Mouse (Mus musculus) liver, postnatal 0 days (tissue): Measurements from ENCODE around the gene Mgat4b. TPM values are rescaled to one million over a fixed set of nuclear protein-coding genes. Genes with fewer than 3 reads are reported as not detected.

Experiments used
- ATAC-seq: fragments of 200-750 bp; cut with Nextera tagmentation; 2 replicates; pipeline ENCODE4 v1.8.0; 2017; ENCODE audit warnings: mild to moderate bottlenecking, moderate library complexity
- DNase-seq: peaks from one replicate; pipeline ENCODE4 v3.0.0-alpha.2; 2016
- H3K27ac ChIP-seq: fragments of 300-500 bp; sonication (generic); 2 replicates; pipeline ENCODE4 v1.5.1; 2014; ENCODE audit warnings: antibody characterized with exemption, moderate library complexity, mild to moderate bottlenecking, low read depth
- H3K27me3 ChIP-seq: fragments of 300-500 bp; sonication (generic); 2 replicates; pipeline ENCODE4 v1.6.1; 2014; ENCODE audit warnings: low read length, control low read depth, mixed read lengths; ENCODE audit not compliant: insufficient read depth
- H3K36me3 ChIP-seq: fragments of 300-500 bp; sonication (generic); replicated peaks from 2 replicates; pipeline ENCODE4 v1.6.1; 2014; ENCODE audit warnings: mild to moderate bottlenecking, control low read depth, low read length, moderate library complexity, mixed read lengths; ENCODE audit not compliant: insufficient read depth
- H3K4me1 ChIP-seq: fragments of 300-500 bp; sonication (generic); 2 replicates; pipeline ENCODE4 v1.6.1; 2014; ENCODE audit warnings: antibody characterized with exemption, mild to moderate bottlenecking, control low read depth; ENCODE audit not compliant: insufficient read depth
- H3K4me2 ChIP-seq: fragments of 300-500 bp; sonication (generic); 2 replicates; pipeline ENCODE4 v1.6.1; 2014; ENCODE audit warnings: low read depth, mild to moderate bottlenecking, low read length, moderate library complexity, mixed read lengths
- H3K4me3 ChIP-seq: fragments of 300-500 bp; sonication (generic); 2 replicates; pipeline ENCODE4 v1.5.1; 2014; ENCODE audit warnings: low read depth, low read length
- H3K9ac ChIP-seq: fragments of 300-500 bp; sonication (generic); replicated peaks from 2 replicates; pipeline ENCODE4 v1.6.1; 2014; ENCODE audit warnings: mild to moderate bottlenecking, moderate library complexity
- H3K9me3 ChIP-seq: fragments of 300-500 bp; sonication (generic); 2 replicates; pipeline ENCODE4 v1.6.1; 2016; ENCODE audit warnings: mild to moderate bottlenecking, control low read depth, low read length, mixed read lengths
- CTCF ChIP-seq: sonication (generic); IDR thresholded peaks from 2 replicates; pipeline ENCODE4 v1.5.1; 2016; ENCODE audit warnings: antibody characterized with exemption, low read depth
- EP300 ChIP-seq: IDR thresholded peaks from 2 replicates; pipeline ENCODE4 v1.6.1; 2016; ENCODE audit warnings: antibody characterized with exemption, low read depth, mild to moderate bottlenecking
- WGBS: fragments of 180-500 bp; shearing (Covaris S2); extraction: QIAGEN DNeasy Blood & Tissue Kit; methylation state at CpG from one replicate; pipeline ENCODE4 v1.1.7; 2014; ENCODE audit not compliant: insufficient replicate concordance; 5-methylcytosine and 5-hydroxymethylcytosine counted together
- polyA plus RNA-seq: library from polyadenylated mRNA; unstranded; fragments of >200 nt; fragmentation: Nextera tagmentation; extraction: Ambion mirVana; gene quantifications from 2 replicates; pipeline ENCODE4 v1.2.1, GENCODE M21; 2015

Gene Mgat4b
- polyA plus RNA-seq, 1 experiment from 2014 or later, result 17.2 TPM

DNA sequence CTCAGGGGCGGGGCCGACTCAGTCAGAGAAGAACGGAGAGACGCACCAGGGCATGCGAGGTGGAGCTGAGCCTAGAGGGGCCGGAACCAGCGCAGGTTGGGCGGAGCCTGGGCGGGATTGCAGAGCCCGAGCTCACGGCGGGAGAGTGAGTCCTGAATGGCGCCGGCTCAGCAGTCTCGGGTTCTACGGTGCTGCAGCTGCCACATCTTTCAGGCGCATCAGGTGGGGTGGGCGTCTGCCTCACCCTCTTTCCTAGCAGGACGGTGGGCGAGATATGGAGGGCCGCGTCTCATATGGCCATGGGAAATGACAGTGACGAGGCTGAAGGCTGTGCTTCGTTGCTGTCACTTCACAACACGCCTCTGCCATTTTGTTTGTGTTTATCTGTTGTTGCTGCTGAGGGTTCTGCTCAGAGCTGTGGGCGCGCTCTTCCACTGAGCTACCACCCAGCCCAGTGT, 35.9 kb upstream of the Mgat4b start:
- Histone ChIP-seq H3K27me3 (no peaks in the 10 kb centered on the region), H3K27ac (peak overlapping the region; percentile 77), H3K9ac (peak overlapping the region; percentile 80), H3K9me3 (no peaks in the 10 kb centered on the region), H3K4me1 (peaks cover 30% of the 10 kb centered on the region), H3K4me3 (peak overlapping the region; percentile 78), H3K36me3 (peaks cover 10% of the 10 kb centered on the region), H3K4me2 (peak overlapping the region; percentile 94)
- no peak for TF ChIP-seq EP300
- TF ChIP-seq CTCF, result no peak
- DNase-seq, result peak; percentile 99
- WGBS, result 0% methylated on average over 27 of the region's 27 CpGs
- peak; percentile 99 for ATAC-seq

GRCm38 (mm10) chr11:50176351-50176750, 34.3 kb upstream of the Mgat4b start:
- Histone ChIP-seq H3K36me3 (peaks cover under 1% of the 10 kb centered on the region; the same call in 1 of the 2 replicates), H3K9me3 (no peaks in the 10 kb centered on the region), H3K4me1 (peaks cover 30% of the 10 kb centered on the region), H3K9ac (no peak overlapping the region), H3K4me3 (no peak overlapping the region), H3K4me2 (no peak overlapping the region), H3K27ac (no peak overlapping the region), H3K27me3 (no peaks in the 10 kb centered on the region)
- ATAC-seq (no peak), DNase-seq (peak; percentile 52)
- TF ChIP-seq EP300 (no peak), CTCF (no peak)
- WGBS, result 67% methylated on average over 3 of the region's 3 CpGs

DNA sequence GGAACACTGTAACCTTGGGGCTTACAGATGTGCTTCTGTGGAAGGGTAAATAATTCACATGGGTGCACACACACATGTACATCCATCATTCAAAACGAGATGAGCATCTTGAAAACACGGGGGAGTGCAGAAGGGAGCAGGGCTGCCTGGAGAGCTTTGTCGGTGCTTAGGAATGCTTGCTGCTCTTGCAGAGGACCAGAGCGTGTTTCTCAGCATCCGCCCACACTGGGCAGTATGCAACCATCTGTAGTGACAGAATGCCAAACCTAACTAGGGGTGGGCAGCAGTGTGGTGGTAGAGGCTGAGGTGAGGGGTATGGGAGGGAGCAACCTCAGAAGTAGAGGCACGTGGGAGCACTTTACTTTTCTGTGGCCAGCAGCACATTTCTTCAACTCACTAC, 33.6 kb upstream of the Mgat4b start:
- no peak for DNase-seq
- ATAC-seq, result no peak
- no peak overlapping the region for H3K4me2 ChIP-seq
- no peaks in the 10 kb centered on the region for H3K9me3 ChIP-seq
- H3K9ac ChIP-seq, result no peak overlapping the region
- peaks cover 30% of the 10 kb centered on the region for H3K4me1 ChIP-seq
- TF ChIP-seq CTCF (no peak), EP300 (no peak)
- H3K4me3 ChIP-seq, result no peak overlapping the region
- H3K27me3 ChIP-seq, result no peaks in the 10 kb centered on the region
- no peak overlapping the region for H3K27ac ChIP-seq
- no peaks in the 10 kb centered on the region for H3K36me3 ChIP-seq
- WGBS, result 67% methylated on average over 6 of the region's 6 CpGs

GRCm38 (mm10) chr11:50178532-50179488, 31.9 kb upstream of the Mgat4b start:
- ATAC-seq (no peak), DNase-seq (no peak)
- WGBS, result 66% methylated on average over 5 of the region's 5 CpGs
- Histone ChIP-seq H3K36me3 (no peaks in the 10 kb centered on the region), H3K9me3 (no peaks in the 10 kb centered on the region), H3K27me3 (no peaks in the 10 kb centered on the region), H3K4me2 (no peak overlapping the region), H3K4me1 (peaks cover 41% of the 10 kb centered on the region), H3K9ac (no peak overlapping the region), H3K27ac (peak overlapping the region; percentile 17), H3K4me3 (no peak overlapping the region)
- no peak for TF ChIP-seq CTCF
- TF ChIP-seq EP300, result no peak

DNA sequence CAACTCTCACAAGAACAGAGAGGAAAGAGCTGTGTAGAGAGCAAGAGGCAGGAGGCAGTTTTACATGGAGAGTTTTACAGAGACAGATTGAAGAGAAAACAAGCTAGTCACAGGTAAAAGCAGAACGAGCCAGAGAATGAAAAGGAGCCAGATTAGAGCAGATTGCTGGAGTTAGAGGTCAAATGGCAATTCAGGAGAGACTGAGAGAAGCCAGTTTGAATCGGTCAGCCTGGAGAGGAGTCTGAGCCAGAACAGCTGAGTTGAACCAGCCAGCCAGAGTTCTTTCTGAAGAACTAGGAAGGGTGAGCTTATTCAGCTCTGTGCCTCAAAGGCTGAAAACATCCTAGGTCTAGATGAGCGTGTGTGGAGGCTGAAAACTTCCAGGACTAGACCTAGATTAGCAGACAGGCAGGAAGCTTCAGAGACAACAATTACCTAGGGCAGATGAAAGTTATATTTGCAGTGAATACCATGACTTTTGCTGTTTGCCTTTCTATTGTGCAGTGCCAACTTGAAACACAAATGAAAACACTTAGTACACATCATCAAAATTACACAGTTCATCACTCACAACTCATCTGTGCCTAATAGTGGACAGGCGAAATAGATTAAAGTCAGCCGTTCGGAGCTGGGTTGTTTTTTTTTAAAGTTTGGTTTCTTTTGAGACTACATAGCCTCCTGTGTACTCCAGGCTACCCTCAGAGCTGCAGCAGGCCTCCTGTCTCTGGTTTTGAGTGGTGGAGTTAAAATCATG, 30.0 kb upstream of the Mgat4b start:
- no peaks in the 10 kb centered on the region for H3K9me3 ChIP-seq
- WGBS, result 76% methylated on average over 6 of the region's 6 CpGs
- ATAC-seq (no peak), DNase-seq (no peak)
- no peak for TF ChIP-seq CTCF
- TF ChIP-seq EP300, result no peak
- H3K4me1 ChIP-seq, result peaks cover 40% of the 10 kb centered on the region
- H3K9ac ChIP-seq, result no peak overlapping the region
- no peaks in the 10 kb centered on the region for H3K36me3 ChIP-seq
- no peak overlapping the region for H3K27ac ChIP-seq
- no peak overlapping the region for H3K4me3 ChIP-seq
- no peak overlapping the region for H3K4me2 ChIP-seq
- H3K27me3 ChIP-seq, result no peaks in the 10 kb centered on the region

GRCm38 (mm10) chr11:50182702-50183101, 28.0 kb upstream of the Mgat4b start:
- 43% methylated on average over 4 of the region's 4 CpGs for WGBS
- no peak for ATAC-seq

More at GRCm38 (mm10) chr11:50182702-50183101, 28.0 kb upstream of the Mgat4b start:
- Histone ChIP-seq H3K27ac (peak overlapping the region; percentile 34; the same call in 1 of the 2 replicates), H3K27me3 (no peaks in the 10 kb centered on the region), H3K4me1 (peaks cover 29% of the 10 kb centered on the region), H3K4me2 (no peak overlapping the region), H3K9ac (no peak overlapping the region), H3K36me3 (no peaks in the 10 kb centered on the region), H3K9me3 (no peaks in the 10 kb centered on the region), H3K4me3 (no peak overlapping the region)
- no peak for TF ChIP-seq CTCF
- TF ChIP-seq EP300, result no peak
- no peak for DNase-seq
